7 mouse cellular contexts compared by ENCODE assay signal in the genomic region with DNA sequence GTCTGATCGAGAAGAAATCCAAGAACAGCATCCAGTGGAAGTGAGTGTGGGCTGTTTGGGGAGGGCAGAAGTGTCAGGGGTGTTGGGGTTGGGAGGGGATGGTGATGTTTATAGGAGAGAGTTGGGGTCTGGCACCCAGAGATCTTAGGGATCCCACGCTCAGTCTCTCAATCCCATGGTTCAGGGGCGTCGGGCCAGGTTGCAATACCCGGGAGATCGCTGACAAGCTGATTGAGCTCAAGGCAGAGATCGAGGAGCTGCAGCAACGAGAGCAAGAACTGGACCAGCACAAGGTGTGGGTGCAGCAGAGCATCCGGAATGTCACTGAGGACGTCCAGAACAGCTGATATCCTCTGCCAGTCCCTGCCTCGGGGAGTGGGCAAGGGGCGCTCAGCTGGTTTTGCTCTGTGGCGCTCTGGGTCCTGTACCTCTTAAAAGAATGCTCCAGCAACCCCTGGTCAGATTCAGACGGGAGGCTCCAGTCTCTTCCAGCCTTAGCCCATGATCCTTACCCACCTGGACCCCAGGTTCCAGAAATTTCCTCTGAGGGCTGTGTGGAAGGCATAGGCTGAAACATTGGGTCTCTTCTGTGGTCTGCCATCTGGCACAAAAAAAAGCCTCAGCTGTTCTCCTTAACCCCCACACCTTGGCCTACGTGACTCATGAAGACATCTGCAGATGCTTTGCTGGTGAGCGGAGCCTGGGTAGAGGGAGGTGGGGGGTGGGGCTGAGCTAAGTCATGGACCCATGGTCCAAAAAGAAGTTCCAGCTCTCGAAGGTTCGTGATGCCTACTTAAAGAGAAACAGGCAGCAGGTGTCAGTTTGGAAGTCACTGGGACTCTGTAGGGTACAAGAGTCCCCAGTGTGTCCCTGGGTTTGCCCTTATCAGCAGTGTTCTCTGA. TPM values are rescaled to one million over a fixed set of nuclear protein-coding genes. Genes with fewer than 3 reads are reported as not detected.
A peak's percentile ranks its signal among the peaks of the same experiment; 100 is the strongest.
DNase-seq lines count a peak whose midpoint lies in the region; ATAC-seq lines count a peak whose summit lies in the region.

No protein-coding gene starts in this region.

- WGBS in limb, embryonic 13.5 days = 58% methylated on average over 18 of the region's 18 CpGs
- 52% methylated on average over 18 of the region's 18 CpGs for WGBS in stomach, embryonic 15.5 days

- 0 out of 2 replicates have a peak overlapping the region, but pooled peaks have one; percentile 58 for H3K27ac ChIP-seq in limb, embryonic 13.5 days
- no peak overlapping the region for H3K27ac ChIP-seq in stomach, embryonic 15.5 days

- 0 out of 2 replicates have a peak, but pooled peaks have one; percentile 17 for ATAC-seq in erythroid progenitor cell, adult 5-6 weeks (replicated peaks; ENCODE audit: low FRiP score, poor library complexity, severe bottlenecking)
- no peak for ATAC-seq in limb, embryonic 13.5 days (ENCODE audit: low FRiP score, low read depth)
- no peak for ATAC-seq in stomach, embryonic 15.5 days (ENCODE audit: insufficient read depth, low FRiP score, low read depth)
- no peak for ATAC-seq in granulocyte monocyte progenitor cell, adult 5-6 weeks (replicated peaks; ENCODE audit: poor library complexity, severe bottlenecking)

- H3K9ac ChIP-seq in limb, embryonic 13.5 days = peak overlapping the region; percentile 94
- peak overlapping the region; percentile 83 for H3K9ac ChIP-seq in stomach, embryonic 15.5 days

- peak; percentile 6 for DNase-seq in right cerebral cortex, postnatal 14 days
- DNase-seq in right cerebral cortex, adult 2 months (ENCODE audit: low spot score in 2 of 2) = no peak
- no peak for DNase-seq in adipocyte (ENCODE audit: low spot score)

- H3K36me3 ChIP-seq in limb, embryonic 13.5 days = peaks cover 46% of the 10 kb centered on the region
- peaks cover 26% of the 10 kb centered on the region for H3K36me3 ChIP-seq in stomach, embryonic 15.5 days

- H3K9me3 ChIP-seq in limb, embryonic 13.5 days = no peaks in the 10 kb centered on the region
- no peaks in the 10 kb centered on the region for H3K9me3 ChIP-seq in stomach, embryonic 15.5 days

- peaks cover 5% of the 10 kb centered on the region; the same call in 1 of the 2 replicates for H3K27me3 ChIP-seq in limb, embryonic 13.5 days
- H3K27me3 ChIP-seq in stomach, embryonic 15.5 days (replicated peaks) = no peaks in the 10 kb centered on the region

- H3K4me2 ChIP-seq in limb, embryonic 13.5 days (replicated peaks) = peak overlapping the region; percentile 97
- H3K4me2 ChIP-seq in stomach, embryonic 15.5 days = peak overlapping the region; percentile 72

- peak overlapping the region; percentile 98 for H3K4me3 ChIP-seq in limb, embryonic 13.5 days
- peak overlapping the region; percentile 80 for H3K4me3 ChIP-seq in stomach, embryonic 15.5 days (replicated peaks)

- peaks cover 18% of the 10 kb centered on the region for H3K4me1 ChIP-seq in limb, embryonic 13.5 days
- H3K4me1 ChIP-seq in stomach, embryonic 15.5 days = peaks cover 20% of the 10 kb centered on the region

RNA-seq across cellular contexts. Expression of a gene that starts 1.1 kb away (rescaled TPM):
- 632 and 674 TPM in 2 replicates for total RNA-seq in erythroid progenitor cell, adult 5-6 weeks (2015; ENCODE audit: low replicate concordance)
- 268 and 326 TPM in 2 replicates for total RNA-seq in erythroid progenitor cell, adult 5-6 weeks (2017; ENCODE audit: low replicate concordance)
- polyA plus RNA-seq in limb, embryonic 13.5 days (2015; fragmentation: Nextera tagmentation; extraction: Ambion mirVana) = 73.6 and 75.4 TPM in 2 replicates
- 80.4 and 83.1 TPM in 2 replicates for polyA plus RNA-seq in stomach, embryonic 15.5 days (2015; fragmentation: Nextera tagmentation; extraction: Ambion mirVana)
- total RNA-seq in granulocyte monocyte progenitor cell, adult 5-6 weeks (2014; fragmentation: Nextera tagmentation) = 139 and 170 TPM in 2 replicates
- total RNA-seq in granulocyte monocyte progenitor cell, adult 5-6 weeks (2017) = 44.3 and 50.9 TPM in 2 replicates

RNA-seq across cellular contexts. Expression of a gene that starts 2.7 kb away (rescaled TPM):
- total RNA-seq in erythroid progenitor cell, adult 5-6 weeks (2015; ENCODE audit: low replicate concordance) = 3.2 TPM in 1 of 2 replicates, not detected in the other
- total RNA-seq in erythroid progenitor cell, adult 5-6 weeks (2017; ENCODE audit: low replicate concordance) = 8.5 and 18.6 TPM in 2 replicates
- polyA plus RNA-seq in limb, embryonic 13.5 days (2015; fragmentation: Nextera tagmentation; extraction: Ambion mirVana) = 8.3 and 9.1 TPM in 2 replicates
- polyA plus RNA-seq in stomach, embryonic 15.5 days (2015; fragmentation: Nextera tagmentation; extraction: Ambion mirVana) = 10.4 and 10.9 TPM in 2 replicates
- total RNA-seq in granulocyte monocyte progenitor cell, adult 5-6 weeks (2014; fragmentation: Nextera tagmentation) = not detected in 2 replicates
- 0.60 and 2.5 TPM in 2 replicates for total RNA-seq in granulocyte monocyte progenitor cell, adult 5-6 weeks (2017)

RNA-seq across cellular contexts. Expression of a gene that starts 6.8 kb away (rescaled TPM):
- 10.1 and 18.7 TPM in 2 replicates for total RNA-seq in erythroid progenitor cell, adult 5-6 weeks (2015; ENCODE audit: low replicate concordance)
- 14.0 and 21.9 TPM in 2 replicates for total RNA-seq in erythroid progenitor cell, adult 5-6 weeks (2017; ENCODE audit: low replicate concordance)
- polyA plus RNA-seq in limb, embryonic 13.5 days (2015; fragmentation: Nextera tagmentation; extraction: Ambion mirVana) = 3.9 and 5.1 TPM in 2 replicates
- 15.9 and 17.1 TPM in 2 replicates for polyA plus RNA-seq in stomach, embryonic 15.5 days (2015; fragmentation: Nextera tagmentation; extraction: Ambion mirVana)
- total RNA-seq in granulocyte monocyte progenitor cell, adult 5-6 weeks (2014; fragmentation: Nextera tagmentation) = 2.6 and 5.6 TPM in 2 replicates
- 0.05 and 3.2 TPM in 2 replicates for total RNA-seq in granulocyte monocyte progenitor cell, adult 5-6 weeks (2017)

RNA-seq across cellular contexts. Expression of a gene that starts 8.9 kb away (rescaled TPM):
- total RNA-seq in erythroid progenitor cell, adult 5-6 weeks (2015; ENCODE audit: low replicate concordance) = 1.7 TPM in 1 of 2 replicates, not detected in the other
- 1.7 TPM in 1 of 2 replicates, not detected in the other for total RNA-seq in erythroid progenitor cell, adult 5-6 weeks (2017; ENCODE audit: low replicate concordance)
- polyA plus RNA-seq in limb, embryonic 13.5 days (2015; fragmentation: Nextera tagmentation; extraction: Ambion mirVana) = 16.3 TPM in 2 replicates
- 9.1 and 10.7 TPM in 2 replicates for polyA plus RNA-seq in stomach, embryonic 15.5 days (2015; fragmentation: Nextera tagmentation; extraction: Ambion mirVana)
- 2.7 and 4.0 TPM in 2 replicates for total RNA-seq in granulocyte monocyte progenitor cell, adult 5-6 weeks (2014; fragmentation: Nextera tagmentation)
- 0.56 and 0.93 TPM in 2 replicates for total RNA-seq in granulocyte monocyte progenitor cell, adult 5-6 weeks (2017)

RNA-seq across cellular contexts. Expression of a gene that starts 22.7 kb away (rescaled TPM):
- total RNA-seq in erythroid progenitor cell, adult 5-6 weeks (2015; ENCODE audit: low replicate concordance) = not detected in 2 replicates
- not detected in 2 replicates for total RNA-seq in erythroid progenitor cell, adult 5-6 weeks (2017; ENCODE audit: low replicate concordance)
- 2.7 and 3.1 TPM in 2 replicates for polyA plus RNA-seq in limb, embryonic 13.5 days (2015; fragmentation: Nextera tagmentation; extraction: Ambion mirVana)
- 1.4 and 1.7 TPM in 2 replicates for polyA plus RNA-seq in stomach, embryonic 15.5 days (2015; fragmentation: Nextera tagmentation; extraction: Ambion mirVana)
- not detected in 2 replicates for total RNA-seq in granulocyte monocyte progenitor cell, adult 5-6 weeks (2014; fragmentation: Nextera tagmentation)
- not detected in 2 replicates for total RNA-seq in granulocyte monocyte progenitor cell, adult 5-6 weeks (2017)
